Mouse (Mus musculus): ENCODE data around the gene Unc5a. TPM values are rescaled to one million over a fixed set of nuclear protein-coding genes. Genes with fewer than 3 reads are reported as not detected.

Unc5a gene
- total RNA-seq, 4 experiments from 2014 or later, result 7.6 to 14.6 (median 11.4) TPM

DNA sequence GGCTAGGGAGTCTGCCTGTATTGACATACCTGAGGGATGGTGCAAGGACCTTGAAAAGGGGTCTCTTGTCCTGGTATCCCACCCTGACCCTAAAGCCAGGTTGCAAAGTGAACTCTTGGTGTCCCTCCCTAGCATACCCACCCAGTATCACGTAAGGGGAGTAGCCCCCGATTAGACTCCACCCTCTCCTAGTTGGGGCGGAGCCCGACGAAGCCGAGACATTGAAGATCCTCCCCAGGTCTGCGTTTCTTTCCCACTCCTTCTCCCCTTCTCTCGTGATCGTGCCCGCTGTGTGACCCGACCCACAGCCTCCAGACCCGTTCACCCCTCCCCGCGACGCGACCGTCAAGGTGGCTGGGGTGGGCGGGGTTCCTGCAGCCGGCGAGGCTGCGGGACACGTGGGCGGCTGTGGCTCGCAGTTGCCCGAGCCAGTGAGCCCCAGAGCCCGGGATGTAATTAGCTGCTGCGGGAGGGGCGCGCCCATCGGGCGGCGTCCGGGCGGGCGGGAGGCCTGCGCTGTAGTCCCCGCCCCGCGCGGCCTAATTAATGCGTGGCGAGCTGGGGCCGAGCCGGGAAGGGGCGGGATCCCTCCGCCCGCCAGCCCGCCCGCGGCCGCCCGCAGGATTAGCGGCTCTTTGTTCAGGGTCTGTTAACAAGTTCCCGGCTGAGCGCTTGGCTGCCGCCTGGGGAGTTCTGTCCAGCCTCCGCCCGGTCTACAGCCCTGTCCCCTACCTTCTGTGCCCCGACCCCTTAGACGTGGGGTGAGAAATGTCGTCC is 6.7 kb downstream of the Unc5a start:
- DNase-seq, result no peak

DNA sequence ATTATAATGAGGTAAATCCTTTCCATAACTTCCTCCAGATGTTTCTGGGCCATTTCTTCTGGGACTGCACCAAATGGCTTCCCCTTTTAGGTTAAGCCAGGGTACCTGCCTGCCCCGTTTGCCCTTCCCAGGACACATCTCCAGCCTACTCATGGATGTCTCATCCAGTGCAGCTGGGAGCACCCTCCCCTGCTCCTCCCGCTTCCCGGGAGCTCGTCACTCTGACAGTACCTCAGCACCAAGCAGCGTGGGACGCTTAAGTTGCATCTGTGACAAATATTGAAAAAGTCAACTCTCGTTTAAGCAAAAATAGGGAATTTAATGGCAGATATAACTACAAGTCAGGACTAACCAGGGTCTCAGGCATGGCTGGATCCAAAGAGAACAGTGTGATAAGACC is 8.1 kb downstream of the Unc5a start:
- DNase-seq, result no peak

- DNase-seq, result no peak
These were observed 10.0 kb downstream of the Unc5a start for GRCm38 (mm10) chr13:54959059-54959701.

DNA sequence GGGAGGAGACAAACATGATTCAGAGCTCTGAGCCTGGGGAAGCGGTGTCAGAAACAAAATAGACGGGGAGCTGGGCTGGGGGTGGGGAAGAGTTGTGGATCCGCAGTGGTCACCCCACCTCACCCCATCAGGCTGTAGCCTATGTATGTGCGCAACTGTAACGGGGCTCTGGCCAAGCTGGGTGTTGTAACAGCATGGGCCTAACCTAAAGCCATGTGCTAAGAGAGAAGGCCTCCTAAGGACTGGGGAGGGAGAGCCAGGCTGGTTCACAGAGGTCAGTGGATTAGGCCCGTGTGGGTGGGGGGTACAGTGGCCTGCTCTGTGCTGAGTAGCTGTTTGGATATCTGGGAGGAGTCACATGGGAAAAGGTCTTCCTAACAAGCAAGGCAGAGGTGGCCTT is 10.6 kb downstream of the Unc5a start:
- DNase-seq, result no peak

DNA sequence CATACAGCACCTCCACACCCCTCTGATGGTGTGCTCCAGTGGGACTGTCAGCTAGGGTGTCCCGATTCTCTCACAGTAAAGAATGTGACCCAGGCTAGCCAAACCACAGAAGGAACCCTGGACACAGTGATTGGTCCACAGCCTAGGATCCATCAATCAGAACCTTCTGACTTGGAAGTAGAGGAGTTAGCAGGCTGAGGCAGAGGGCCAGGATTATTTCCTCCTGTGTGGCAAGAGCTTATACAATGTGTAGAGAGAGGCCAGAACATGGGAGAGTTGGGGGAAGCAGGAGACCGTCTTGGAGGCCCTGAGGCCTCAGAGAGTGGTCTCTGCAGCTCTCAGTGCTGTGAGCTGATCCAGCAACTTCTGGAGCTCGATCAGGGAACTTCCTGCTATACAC is 11.3 kb downstream of the Unc5a start:
- DNase-seq, result no peak

- DNase-seq, result no peak
These were observed 16.0 kb downstream of the Unc5a start for GRCm38 (mm10) chr13:54965256-54965655.

GRCm38 (mm10) chr13:54967501-54967900 is 18.3 kb downstream of the Unc5a start:
- DNase-seq, result no peak

DNA sequence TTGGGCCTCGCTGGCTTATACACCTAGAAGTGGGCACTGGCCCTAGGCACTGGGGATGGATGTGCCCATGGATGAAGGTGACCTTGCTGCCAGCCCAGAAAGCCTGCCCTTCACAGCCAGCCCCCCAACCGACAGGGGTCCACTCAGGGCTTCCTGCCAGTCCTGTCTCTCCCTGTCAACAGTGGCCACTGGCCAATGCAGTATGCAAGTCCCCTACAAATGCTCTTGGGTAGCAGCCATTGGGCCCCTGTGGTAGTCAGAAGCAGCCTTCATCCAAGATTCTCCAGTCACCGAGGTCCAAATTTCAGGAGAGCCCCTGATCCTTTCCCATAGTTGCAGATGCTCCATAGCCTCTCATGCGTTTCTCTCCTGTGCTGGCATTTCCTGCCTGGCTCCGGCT is 19.4 kb downstream of the Unc5a start:
- DNase-seq, result no peak

DNA sequence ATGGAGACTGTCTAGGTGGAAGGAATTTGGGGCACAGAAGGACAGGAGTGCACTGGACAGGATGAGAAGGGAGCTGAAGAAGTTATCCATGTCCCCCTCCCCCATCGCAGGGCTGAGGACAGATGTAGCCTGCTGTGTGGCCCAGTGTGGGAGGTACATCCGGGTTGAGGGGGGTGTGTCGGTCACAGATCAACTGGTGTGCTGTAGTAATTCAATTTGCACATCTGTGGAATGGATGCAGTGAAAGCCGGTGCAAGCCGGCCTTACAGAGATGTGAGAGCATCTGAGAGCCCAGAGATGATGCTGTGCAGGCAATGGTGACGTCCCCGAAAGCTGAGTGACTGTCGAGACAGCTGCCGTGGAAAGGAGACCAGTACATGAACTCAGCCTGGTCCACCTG is 20.3 kb downstream of the Unc5a start:
- DNase-seq, result no peak

DNA sequence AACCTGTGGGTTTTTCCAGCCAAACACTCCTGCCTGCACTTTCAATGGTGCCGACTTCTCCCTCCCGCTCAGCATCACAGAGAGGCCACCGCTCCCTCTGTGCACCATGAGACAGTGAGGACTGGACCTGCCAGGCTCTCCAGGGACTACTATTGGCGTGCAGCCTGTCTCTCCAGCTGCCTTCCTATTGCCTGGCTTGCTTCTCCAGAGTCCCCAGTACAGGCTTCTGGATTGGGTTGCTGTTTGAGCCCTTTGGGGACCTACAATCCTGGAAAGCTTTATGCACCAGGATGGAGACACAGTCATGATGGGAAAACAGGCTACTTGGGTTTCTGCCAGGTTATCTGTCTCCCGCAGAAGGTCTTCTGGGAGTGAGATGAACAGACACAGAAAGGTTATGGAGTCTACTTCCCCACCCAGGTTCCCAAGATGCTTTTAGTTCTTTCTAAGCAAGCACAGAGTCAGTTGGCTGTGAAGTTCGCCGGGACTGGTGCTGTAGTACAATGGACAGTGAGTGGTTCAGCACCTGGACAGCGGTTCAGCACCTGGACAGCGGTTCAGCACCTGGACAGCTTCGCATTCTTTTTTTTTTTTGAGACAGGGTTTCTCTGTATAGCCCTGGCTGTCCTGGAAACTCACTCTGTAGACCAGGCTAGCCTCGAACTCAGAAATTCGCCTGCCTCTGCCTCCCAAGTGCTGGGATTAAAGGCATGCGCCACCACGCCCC is 21.5 kb downstream of the Unc5a start:
- DNase-seq, result no peak

GRCm38 (mm10) chr13:54975546-54975945 is 26.3 kb downstream of the Unc5a start:
- DNase-seq, result no peak

GRCm38 (mm10) chr13:54978804-54979203 is 29.6 kb downstream of the Unc5a start:
- no peak for DNase-seq

DNA sequence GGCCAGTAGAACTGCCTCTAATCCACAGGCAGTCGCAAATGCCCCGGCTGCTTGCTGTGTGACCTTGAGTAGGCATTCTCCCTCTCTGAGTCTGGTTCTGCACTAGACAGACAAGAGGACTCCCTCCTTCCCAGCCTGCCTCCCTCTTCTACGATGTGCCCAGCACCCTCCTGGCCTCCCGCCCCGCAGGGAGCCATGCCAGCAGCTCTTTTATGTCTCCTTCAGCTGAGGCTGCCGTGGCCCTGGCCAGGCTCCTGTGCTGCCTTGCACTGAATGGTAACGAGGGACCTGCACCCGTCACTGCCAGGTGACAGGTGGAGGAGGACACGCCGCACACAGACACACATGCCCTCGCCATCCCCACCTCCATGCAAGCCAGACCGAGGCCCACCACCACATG is 31.7 kb downstream of the Unc5a start:
- no peak for DNase-seq

DNA sequence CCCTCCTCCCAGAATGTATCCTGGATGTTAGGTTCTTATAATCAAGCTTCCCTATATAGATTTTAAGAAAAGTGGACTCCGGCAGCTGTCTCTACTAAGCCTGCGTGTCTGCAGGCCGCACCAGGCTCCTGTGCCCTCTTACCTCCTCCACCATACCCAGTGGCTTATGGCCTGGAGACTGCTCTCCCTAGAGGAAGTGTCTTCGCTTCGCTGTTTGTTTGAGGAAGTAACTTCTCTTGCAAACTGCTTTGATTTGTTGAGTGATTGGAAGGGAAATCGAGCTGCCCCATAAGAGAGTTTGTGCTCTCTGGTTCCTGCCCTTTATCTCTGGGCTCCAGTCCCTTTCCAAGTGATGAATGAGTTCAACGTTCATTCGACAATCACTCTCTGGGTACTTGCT is 33.8 kb downstream of the Unc5a start:
- DNase-seq, result no peak

- DNase-seq, result no peak
These were observed 34.4 kb downstream of the Unc5a start for GRCm38 (mm10) chr13:54983614-54984013.

DNA sequence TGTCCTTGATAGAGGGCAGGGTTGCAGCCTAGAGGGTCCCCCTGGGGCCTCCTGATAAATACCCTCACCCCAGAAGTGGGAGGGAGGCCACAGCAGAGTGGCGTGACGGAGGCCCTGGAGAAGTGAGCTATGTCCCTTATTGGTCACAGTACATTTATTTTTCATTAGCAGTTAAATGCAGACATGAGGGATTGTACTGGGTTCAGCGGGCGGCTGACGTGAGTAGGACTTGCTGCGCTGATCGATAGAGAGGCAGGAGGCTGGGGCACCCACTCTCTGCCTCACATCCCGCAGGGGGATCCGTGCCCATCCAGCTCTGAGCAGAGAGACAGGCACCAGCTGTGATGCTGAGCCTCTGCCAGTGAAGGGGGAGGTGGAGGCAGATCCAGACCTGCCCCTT is 38.2 kb downstream of the Unc5a start:
- no peak for DNase-seq

- DNase-seq, result no peak
These were observed 39.1 kb downstream of the Unc5a start for GRCm38 (mm10) chr13:54988181-54988760.

DNA sequence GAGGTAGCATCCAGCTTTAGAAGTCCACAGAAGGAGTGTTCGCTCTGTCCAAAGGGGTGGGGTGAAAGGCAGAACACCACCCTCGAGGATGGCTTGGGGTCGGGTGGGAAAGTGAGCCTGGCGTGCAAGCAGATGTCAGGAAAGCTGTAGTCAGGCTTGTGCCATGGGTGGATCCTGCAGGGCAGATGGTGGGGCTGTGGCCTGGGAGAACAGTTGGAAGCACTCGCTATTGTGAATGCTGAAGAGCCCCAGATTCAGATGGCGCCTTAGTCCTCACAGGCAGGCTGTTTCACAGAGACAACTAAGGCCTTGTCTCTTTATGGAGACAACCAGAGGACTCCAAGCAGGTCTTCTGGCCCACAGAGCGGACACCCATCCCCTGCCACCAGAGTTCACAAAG is 43.0 kb downstream of the Unc5a start:
- no peak for DNase-seq

GRCm38 (mm10) chr13:54994576-54994975 is 45.4 kb downstream of the Unc5a start:
- no peak for DNase-seq

- no peak for DNase-seq
These were observed 46.0 kb downstream of the Unc5a start for GRCm38 (mm10) chr13:54995161-54995560.

GRCm38 (mm10) chr13:54997568-54997967 is 48.4 kb downstream of the Unc5a start:
- peak; percentile 28 for DNase-seq

DNA sequence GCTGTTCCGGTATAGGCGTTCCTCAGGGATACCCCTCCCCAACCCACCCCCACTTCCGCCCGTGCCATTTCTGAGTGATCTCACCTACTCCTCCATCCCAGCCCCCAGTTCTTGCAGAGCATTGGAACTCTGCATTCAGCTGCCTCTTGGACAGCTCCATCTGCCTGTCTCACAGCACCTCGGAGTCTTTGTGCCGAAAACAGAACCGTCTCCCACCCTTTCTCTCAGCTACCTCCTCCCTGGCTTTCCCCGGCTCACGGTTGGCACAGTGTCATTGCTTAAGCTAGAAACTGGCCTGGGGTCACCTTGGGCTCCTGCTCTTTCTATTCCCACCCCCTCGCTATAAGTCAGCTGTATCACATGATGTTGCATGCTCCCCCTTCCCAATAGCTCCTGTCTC is 51.2 kb downstream of the Unc5a start:
- no peak for DNase-seq

DNA sequence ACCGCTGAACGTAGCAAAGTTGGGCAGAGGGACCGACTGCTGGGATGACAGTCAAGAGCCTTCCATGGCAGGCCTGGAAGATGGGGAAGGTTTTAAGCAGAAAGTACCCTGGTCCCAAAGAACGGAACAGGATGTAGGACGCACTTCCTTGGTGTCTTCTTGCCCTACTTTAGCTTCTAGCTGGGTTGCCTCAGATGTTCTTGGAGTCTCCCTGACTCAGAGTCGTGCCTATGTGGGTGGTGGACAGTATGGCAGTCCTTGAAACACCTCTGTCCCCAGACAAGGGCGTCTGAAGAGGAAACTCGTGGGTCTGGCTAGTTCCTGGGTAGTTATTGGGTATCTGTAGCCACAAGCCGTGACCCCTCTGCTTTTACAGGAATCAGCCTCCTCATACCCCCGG is 52.9 kb downstream of the Unc5a start:
- no peak for DNase-seq

Data from adrenal gland, adult 8-10 months (tissue).